Mouse (Mus musculus): ENCODE results near the gene Tspan9.
A peak's percentile ranks its signal among the peaks of the same experiment; 100 is the strongest.

The Tspan9 gene

GRCm38 (mm10) chr6:127971931-127972330, 171.5 kb downstream of the Tspan9 start:
- DNase-seq, result no peak

- DNase-seq, result no peak
Measured at GRCm38 (mm10) chr6:127970848-127971247, 172.5 kb downstream of the Tspan9 start.

DNA sequence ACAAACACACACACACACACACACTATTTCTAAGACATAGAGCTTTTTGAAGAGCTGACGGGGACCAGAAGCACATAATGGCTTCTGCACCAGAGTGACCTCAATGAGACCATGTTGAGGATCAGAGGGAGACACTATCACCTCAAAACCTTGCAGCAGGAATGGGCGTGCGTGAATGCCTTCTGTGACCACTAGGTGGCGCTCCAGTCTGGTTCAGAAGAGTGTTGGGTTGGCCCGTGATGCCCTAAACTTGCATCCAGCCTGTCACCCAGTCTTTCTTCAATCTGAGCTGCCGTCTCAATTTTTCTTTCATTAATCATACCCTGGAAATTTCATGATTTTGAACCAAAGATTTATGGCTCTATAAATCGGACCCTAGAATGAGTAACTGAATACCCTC, 173.3 kb downstream of the Tspan9 start:
- DNase-seq, result peak; percentile 82

GRCm38 (mm10) chr6:127969709-127970108, 173.7 kb downstream of the Tspan9 start:
- DNase-seq, result no peak

DNA sequence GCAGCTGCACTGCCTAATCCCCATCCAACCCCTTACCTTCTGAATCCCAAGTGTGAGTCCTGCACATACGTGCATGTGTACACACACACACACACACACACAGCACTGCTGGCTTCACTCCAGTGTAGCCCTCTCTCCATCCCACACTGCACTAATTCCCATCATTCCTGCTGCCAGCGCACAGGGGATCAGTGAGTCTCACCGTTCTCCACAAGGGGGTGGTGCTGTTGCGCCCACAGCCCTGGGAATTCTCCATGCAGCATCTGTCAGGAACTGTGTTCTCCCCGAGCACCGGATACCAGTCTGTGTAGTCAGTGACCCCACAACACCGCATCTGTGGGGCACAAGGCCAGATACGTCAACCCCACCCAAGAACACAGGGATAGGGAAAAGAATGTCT, 177.9 kb downstream of the Tspan9 start:
- no peak for DNase-seq

DNA sequence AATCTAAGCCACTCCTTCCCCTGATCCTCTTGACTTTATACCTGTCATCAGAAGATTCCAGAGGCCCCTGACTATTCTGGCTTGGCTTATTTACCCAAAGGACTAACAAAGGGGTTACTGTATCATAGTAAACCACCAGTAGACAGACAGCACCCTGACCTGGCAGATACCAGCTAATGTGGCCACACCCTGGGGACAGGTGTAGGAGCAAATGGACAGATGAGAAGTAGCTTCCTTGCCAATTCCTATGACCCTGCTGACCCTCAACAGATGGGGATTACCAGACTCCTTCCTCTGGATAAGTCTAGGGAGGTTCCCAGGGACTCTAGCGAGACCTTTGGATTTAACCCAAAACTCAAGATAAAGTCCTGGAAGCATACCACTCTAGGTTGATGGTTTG, 183.2 kb downstream of the Tspan9 start:
- DNase-seq, result no peak

DNA sequence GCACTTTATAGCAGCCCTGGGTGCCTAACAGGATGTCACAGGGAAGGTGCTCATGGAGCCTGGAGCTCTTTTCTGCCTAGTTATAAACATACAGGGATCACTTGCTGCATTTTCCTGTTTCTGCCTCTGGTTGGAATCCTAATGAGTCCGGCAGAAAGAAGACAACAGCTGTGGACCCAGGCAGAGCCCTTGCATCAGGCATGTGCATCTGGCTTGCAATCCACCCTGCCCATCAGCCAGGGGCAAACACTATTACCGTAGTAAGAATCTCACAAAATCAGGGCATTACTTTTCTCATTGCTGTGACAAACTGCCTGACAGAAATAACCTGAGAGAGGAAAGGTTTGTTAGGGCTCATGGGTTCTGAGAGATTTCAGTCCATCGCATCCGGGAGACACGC, 187.2 kb downstream of the Tspan9 start:
- no peak for DNase-seq

DNA sequence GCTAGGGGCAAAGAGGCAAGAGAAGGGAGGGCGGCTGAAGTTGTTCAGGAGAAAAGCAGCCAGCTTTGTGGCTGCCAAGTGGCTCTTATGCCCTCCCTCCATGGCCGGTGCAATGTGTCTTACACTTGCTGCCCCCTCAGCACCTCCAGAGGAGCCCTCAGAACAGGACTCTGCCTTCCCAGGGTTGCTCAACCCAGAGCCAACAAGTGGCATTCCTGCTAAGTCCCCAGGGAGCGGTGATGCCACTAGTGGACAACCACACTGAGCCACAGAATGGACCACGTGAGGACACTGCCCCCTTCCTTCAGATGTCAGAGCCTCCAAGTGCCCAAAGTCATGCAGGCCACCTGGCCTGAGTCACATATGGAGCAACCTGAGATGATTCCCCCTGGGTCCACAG, 190.3 kb downstream of the Tspan9 start:
- no peak for DNase-seq

DNA sequence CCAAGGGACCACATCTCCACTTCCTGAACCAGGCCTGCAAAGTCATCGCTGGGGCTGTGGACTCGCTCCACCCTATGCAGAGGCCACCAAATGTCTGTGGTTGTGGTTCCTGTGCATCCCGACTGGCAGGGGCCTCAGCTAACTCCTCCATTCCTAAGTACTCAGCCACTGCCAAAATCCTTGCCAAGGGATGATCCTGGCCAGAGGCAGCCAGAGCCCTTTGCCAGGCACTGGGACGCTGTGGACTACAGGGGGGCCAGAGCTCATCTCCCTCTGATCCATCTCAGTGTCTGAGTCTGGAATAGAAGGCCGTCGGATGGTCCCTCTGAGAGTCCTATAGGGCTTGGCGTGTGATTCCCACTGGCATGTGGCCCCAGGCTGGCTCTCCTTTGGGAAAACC, 193.5 kb downstream of the Tspan9 start:
- DNase-seq, result no peak

DNA sequence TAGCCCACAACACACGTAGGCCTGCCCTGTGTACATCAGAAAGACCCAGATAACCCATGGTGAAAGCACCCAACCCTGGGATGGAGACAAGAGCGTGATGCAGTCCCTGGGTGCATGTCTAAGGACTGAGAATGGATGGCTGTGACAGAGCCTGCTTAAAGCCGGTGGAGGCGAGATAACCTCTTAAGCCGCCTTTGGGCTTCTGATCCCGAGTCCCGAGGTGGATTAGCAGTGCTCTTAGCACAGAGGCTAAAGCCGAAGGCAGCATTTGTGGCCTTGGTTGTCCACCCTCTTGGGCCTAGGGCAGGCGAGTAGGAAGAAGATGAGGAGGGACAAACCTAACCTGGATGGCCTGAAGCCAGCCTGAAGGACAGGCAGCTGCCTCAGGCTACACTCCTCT, 194.7 kb downstream of the Tspan9 start:
- DNase-seq, result no peak

DNA sequence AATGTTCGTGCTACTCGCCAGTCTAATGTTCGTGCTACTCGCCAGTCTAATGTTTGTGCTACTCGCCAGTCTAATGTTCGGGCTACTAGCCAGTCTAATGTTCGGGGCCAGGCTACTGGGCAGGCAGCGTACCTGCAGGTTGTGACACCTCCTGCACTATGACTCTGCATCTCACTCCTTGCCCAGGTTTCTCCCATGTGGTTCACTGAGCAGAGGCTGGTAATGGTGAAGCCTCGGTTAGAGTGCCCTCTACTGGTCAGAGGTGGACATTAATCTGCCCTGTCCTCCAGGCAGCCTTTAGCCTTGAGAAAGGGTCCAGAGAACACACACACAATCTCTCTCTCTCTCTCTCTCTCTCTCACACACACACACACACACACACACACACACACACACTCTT, 197.7 kb downstream of the Tspan9 start:
- DNase-seq, result peak; percentile 73

DNA sequence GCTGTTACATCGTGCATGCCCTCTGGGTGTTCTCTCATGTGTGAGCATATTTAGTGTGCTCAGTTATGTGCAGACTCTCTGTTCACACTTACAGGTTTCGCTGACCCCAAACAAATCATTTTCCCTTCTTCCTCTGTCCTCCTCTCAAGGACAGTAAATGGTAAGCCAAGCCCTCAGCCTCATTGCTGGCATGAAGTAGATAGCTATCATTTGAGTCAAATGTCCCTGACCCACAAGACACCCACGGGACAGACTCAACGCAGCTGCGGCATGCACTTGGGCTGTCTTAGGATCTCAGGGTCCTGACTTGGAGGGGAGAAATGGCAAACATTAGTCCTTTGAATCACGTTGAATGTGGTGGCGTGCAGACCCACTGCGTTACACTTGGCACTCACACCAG, 201.0 kb downstream of the Tspan9 start:
- DNase-seq, result no peak

DNA sequence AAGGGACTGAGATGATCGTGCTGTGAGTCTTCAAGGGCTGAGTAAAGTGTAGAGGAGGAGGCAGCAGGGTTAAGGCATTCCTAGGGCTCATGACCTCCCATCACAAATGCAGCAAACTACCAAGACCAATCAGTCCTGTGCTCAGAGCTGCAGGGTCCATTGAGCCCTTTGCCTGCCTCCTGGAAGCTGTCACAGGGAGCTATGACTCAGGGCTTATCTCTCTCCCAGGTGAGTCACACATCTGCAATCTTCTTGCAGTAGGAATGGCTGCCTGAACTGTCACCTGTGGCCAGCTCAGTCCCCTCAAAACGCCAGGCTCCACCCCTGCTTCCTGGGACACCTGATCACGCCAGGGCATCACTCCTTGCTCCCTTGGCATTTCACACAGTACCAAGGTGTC, 208.3 kb downstream of the Tspan9 start:
- no peak for DNase-seq

- peak; percentile 26 for DNase-seq
Measured at GRCm38 (mm10) chr6:127933841-127934240, 209.6 kb downstream of the Tspan9 start.

DNA sequence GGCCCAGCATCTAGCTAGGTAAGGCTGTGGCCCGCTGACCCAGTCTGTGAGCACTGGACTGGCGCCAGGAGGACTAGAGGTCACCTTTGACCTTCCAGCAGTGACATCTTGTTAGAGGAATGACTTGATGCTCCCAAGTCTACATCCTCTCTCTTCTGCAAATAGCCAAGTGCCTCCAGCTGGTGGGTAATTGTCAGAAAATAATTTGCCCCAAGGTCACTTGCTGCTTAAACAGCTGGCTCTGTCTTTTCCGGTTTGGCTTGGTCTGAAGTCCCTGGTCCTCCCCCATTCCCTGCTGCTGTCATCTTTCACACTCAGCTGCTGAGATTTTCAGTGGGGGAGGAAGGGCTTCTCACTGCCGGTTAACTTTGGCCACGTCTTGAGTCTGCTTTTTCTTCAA, 210.7 kb downstream of the Tspan9 start:
- peak; percentile 70 for DNase-seq

DNA sequence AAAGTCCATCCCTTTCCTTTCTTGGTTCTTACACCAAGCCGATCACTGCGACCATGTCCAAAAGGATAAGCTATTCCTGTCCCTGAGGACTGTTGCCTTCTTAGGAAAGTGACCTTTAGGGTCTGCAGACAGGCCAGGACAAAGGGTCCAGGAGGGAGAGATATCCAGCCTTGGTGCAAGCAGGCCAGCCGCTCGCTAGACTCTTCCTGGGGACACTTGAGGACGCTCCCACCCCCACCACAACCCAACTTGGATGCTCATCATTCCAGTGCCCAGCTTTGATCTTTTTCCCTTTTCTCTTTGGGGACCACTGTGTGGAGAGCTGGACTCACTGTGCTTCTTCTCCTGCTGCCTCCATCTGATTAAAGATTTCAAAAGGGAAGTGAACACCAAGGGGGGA, 214.7 kb downstream of the Tspan9 start:
- no peak for DNase-seq

GRCm38 (mm10) chr6:127925915-127926314, 217.5 kb downstream of the Tspan9 start:
- no peak for DNase-seq

- DNase-seq, result no peak
Measured at GRCm38 (mm10) chr6:127924750-127925149, 218.6 kb downstream of the Tspan9 start.

DNA sequence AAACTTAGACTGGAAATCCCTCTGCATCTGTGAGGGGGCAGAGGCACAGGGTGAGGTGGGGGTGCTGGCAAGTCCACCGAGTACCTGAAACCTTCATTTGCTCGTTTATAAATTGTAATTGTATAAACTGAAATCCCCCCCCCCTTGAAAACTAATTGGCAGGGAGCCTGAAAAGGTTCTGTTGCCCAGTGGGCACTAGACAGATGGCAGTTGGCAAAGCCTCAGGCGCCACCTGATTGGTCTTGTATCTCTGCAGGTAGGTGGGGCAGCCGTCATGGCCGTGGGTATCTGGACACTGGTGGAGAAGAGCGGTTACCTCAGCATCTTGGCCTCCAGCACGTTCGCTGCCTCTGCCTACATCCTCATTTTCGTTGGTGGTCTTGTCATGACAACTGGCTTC, 220.1 kb downstream of the Tspan9 start:
- no peak for DNase-seq

- DNase-seq, result no peak
Measured at GRCm38 (mm10) chr6:127921996-127922395, 221.4 kb downstream of the Tspan9 start.

GRCm38 (mm10) chr6:127920652-127921051, 222.7 kb downstream of the Tspan9 start:
- peak; percentile 76 for DNase-seq

DNA sequence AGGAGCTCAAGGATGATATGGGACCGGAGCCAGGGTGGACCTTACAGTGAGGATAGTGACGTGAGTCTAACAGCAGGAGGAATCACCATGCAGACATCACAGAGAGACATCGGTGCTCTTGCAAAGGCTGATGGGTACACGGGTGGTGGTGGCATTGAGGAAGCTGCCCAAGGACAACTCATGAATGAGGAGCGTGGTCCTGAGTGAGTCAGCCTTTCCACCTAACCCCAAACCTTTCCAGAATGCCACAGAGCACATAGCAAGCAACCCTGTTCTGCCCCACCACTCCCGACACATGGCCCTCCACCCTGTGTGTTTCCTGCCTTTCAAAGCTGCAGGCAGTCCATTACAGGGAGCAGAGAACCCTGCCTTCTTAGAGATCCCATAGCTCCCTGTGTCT, 223.9 kb downstream of the Tspan9 start:
- no peak for DNase-seq

- no peak for DNase-seq
Measured at GRCm38 (mm10) chr6:127917712-127918111, 225.7 kb downstream of the Tspan9 start.

DNA sequence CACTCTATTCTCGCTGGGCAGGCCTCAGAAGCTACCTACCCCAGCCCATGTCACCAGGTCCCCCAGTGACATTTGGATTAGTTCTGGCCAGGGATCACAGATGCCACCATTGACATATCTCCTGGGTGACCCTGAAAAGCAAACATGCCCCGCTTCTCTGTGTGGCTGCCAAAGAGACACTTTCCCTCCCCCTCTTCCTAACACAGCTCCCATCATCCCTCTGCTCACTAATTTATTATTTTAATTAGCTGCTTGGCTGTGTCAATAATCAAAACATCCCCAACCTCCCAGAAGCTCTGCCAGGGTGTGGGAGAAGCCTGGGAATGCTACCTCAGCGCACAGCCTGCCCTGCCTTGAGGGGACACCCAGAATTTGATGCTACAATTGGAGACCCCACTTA, 226.4 kb downstream of the Tspan9 start:
- no peak for DNase-seq

DNA sequence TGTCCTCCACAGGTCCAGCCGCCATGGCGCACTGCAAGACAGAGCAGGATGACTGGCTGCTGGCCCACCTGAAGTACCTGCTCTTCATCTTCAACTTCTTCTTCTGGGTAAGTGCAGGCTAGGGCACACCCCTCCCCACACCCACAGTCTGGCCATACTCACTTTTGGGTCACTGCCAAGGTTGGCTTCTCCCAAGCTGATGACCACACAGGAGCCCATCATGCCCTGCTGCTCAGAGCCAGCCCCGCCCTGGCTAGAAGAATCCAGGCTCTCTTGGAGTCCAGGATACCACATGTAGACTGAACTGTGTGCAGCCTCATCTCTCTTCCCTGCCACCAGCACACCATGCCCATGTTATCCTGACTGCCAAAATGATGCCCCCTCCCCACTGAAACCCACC, 230.5 kb downstream of the Tspan9 start:
- DNase-seq, result no peak

- DNase-seq, result no peak
Measured at GRCm38 (mm10) chr6:127911687-127912086, 231.7 kb downstream of the Tspan9 start.
